Mouse (Mus musculus): ENCODE data around the gene Grrp1.

DNA sequence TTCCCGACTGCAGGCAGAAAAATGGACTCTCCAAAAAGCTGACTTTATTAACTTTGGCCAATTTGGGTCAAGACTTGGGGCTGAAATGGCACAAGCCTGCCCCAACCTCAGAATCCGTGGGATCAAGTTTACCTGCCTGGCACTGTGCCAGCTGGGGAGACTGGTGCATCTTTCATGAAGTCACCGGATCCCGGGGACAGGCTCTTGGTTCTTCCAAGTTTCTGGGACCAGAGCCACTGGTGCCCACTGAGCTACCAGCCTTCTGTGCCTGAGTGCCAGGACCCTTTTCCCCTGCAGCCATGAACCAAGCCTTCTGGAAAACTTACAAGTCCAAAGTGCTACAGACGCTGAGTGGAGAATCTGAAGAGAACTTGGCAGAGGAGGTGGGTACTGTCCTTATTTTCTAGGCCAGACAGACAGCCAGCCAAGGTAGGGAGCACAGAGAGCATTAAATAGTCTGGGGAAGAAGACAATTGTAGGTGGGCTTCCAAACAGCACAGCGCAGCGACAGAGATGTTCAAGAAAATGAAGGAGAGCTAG is 7.1 kb downstream of the Grrp1 start, which contains the start of gene Gm30191:
- TF ChIP-seq CTCF (conservative IDR thresholded peaks at IDR 0.05; ENCODE audit: low read length) (no peak), NANOG (IDR thresholded peaks at IDR 0.05; ENCODE audit: borderline replicate concordance, low read length) (no peak)
